8 mouse cellular contexts compared by ENCODE assay signal in genomic region chr16:35938211-35939151, GRCm38 (mm10). TPM values are rescaled to one million over a fixed set of nuclear protein-coding genes. Genes with fewer than 3 reads are reported as not detected.
A peak's percentile ranks its signal among the peaks of the same experiment; 100 is the strongest.
DNase-seq lines count a peak whose midpoint lies in the region; ATAC-seq and TF ChIP-seq lines count a peak whose summit lies in the region.

TSS of gene Parp9 (plus strand) at chr16:35938470.
TSS of gene Dtx3l (minus strand) at chr16:35939151.

- peak within 1 kb of the TSS; percentile 74 for H3K4me2 ChIP-seq in heart, embryonic 15.5 days
- H3K4me2 ChIP-seq in liver, postnatal 0 days (ENCODE audit: low read depth, low read length) = peak within 1 kb of the TSS; percentile 91
- peak within 1 kb of the TSS; percentile 90 for H3K4me2 ChIP-seq in neural tube, embryonic 12.5 days (replicated peaks)
- H3K4me2 ChIP-seq in stomach, postnatal 0 days (replicated peaks; ENCODE audit: low read depth) = peak within 1 kb of the TSS; percentile 82

- H3K9me3 ChIP-seq in forebrain, embryonic 10.5 days = no peaks in the 10 kb centered on the region
- H3K9me3 ChIP-seq in heart, embryonic 15.5 days (replicated peaks) = no peaks in the 10 kb centered on the region
- no peaks in the 10 kb centered on the region for H3K9me3 ChIP-seq in liver, postnatal 0 days (ENCODE audit: low read length)
- no peaks in the 10 kb centered on the region for H3K9me3 ChIP-seq in neural tube, embryonic 12.5 days
- no peaks in the 10 kb centered on the region for H3K9me3 ChIP-seq in stomach, postnatal 0 days (ENCODE audit: control insufficient read depth, low read length)

- peak; percentile 61 to 72 for DNase-seq in CD8-positive naive resting alpha-beta T cell, adult 2 months (ENCODE audit: low read depth in 2 of 2, low spot score in 2 of 2)
- DNase-seq in c-Kit-negative CD71-positive TER-119-positive erythroid progenitor cells, embryonic 14.5 days (ENCODE audit: low read depth, low spot score) = peak; percentile 54
- peak; percentile 59 for DNase-seq in forebrain, embryonic 10.5 days (ENCODE audit: extremely low spot score, low spot score)
- peak; percentile 62 for DNase-seq in kidney, postnatal 14 days
- DNase-seq in liver, postnatal 0 days = peak; percentile 81
- peak; percentile 61 for DNase-seq in stomach, postnatal 0 days (ENCODE audit: low spot score)

- peak within 1 kb of the TSS; percentile 88 for H3K27ac ChIP-seq in forebrain, embryonic 10.5 days
- H3K27ac ChIP-seq in heart, embryonic 15.5 days = peak within 1 kb of the TSS; percentile 78
- H3K27ac ChIP-seq in liver, postnatal 0 days (ENCODE audit: low read depth) = peak within 1 kb of the TSS; percentile 97
- H3K27ac ChIP-seq in neural tube, embryonic 12.5 days = no peak within 1 kb of the TSS
- peak within 1 kb of the TSS; percentile 88 for H3K27ac ChIP-seq in stomach, postnatal 0 days (replicated peaks)

- peaks cover 31% of the 10 kb centered on the region for H3K27me3 ChIP-seq in forebrain, embryonic 10.5 days (ENCODE audit: poor library complexity, severe bottlenecking)
- no peaks in the 10 kb centered on the region for H3K27me3 ChIP-seq in heart, embryonic 15.5 days
- H3K27me3 ChIP-seq in liver, postnatal 0 days (ENCODE audit: insufficient read depth, low read length) = no peaks in the 10 kb centered on the region
- peaks cover 4% of the 10 kb centered on the region; the same call in 1 of the 2 replicates for H3K27me3 ChIP-seq in neural tube, embryonic 12.5 days (replicated peaks)
- no peaks in the 10 kb centered on the region for H3K27me3 ChIP-seq in stomach, postnatal 0 days (ENCODE audit: control insufficient read depth, insufficient read depth, low read length)

- TF ChIP-seq CTCF in liver, postnatal 0 days (IDR thresholded peaks at IDR 0.05; ENCODE audit: low read depth) = no peak
- no peak for TF ChIP-seq CTCF in stomach, postnatal 0 days (IDR thresholded peaks at IDR 0.05; ENCODE audit: low read depth)

- 0 out of 2 replicates have a peak, but pooled peaks cover 3% of the 10 kb centered on the region for H3K36me3 ChIP-seq in forebrain, embryonic 10.5 days (replicated peaks)
- H3K36me3 ChIP-seq in heart, embryonic 15.5 days = peaks cover 6% of the 10 kb centered on the region; the same call in 1 of the 2 replicates
- peaks cover 48% of the 10 kb centered on the region for H3K36me3 ChIP-seq in liver, postnatal 0 days (replicated peaks; ENCODE audit: insufficient read depth, low read length)
- no peaks in the 10 kb centered on the region for H3K36me3 ChIP-seq in neural tube, embryonic 12.5 days
- 0 out of 2 replicates have a peak, but pooled peaks cover 1% of the 10 kb centered on the region for H3K36me3 ChIP-seq in stomach, postnatal 0 days (ENCODE audit: control insufficient read depth, insufficient read depth, low read length)

- H3K4me3 ChIP-seq in forebrain, embryonic 10.5 days = peak within 1 kb of the TSS; percentile 71
- peak within 1 kb of the TSS; percentile 81 for H3K4me3 ChIP-seq in heart, embryonic 15.5 days
- peak within 1 kb of the TSS; percentile 100 for H3K4me3 ChIP-seq in liver, postnatal 0 days (ENCODE audit: low read depth, low read length)
- peak within 1 kb of the TSS; percentile 53 for H3K4me3 ChIP-seq in neural tube, embryonic 12.5 days
- H3K4me3 ChIP-seq in stomach, postnatal 0 days (ENCODE audit: low read depth, low read length) = peak within 1 kb of the TSS; percentile 80

- H3K4me1 ChIP-seq in forebrain, embryonic 10.5 days = peaks cover 16% of the 10 kb centered on the region
- H3K4me1 ChIP-seq in heart, embryonic 15.5 days (replicated peaks) = peaks cover 8% of the 10 kb centered on the region; the same call in 1 of the 2 replicates
- H3K4me1 ChIP-seq in liver, postnatal 0 days (ENCODE audit: insufficient read depth) = peaks cover 21% of the 10 kb centered on the region
- H3K4me1 ChIP-seq in neural tube, embryonic 12.5 days = 0 out of 2 replicates have a peak, but pooled peaks cover 3% of the 10 kb centered on the region
- H3K4me1 ChIP-seq in stomach, postnatal 0 days (replicated peaks; ENCODE audit: control insufficient read depth, insufficient read depth) = no peaks in the 10 kb centered on the region

- ATAC-seq in heart, embryonic 15.5 days (replicated peaks; ENCODE audit: insufficient number of reproducible peaks, insufficient read depth, low FRiP score, low read depth) = peak; percentile 54
- peak; percentile 85 for ATAC-seq in liver, postnatal 0 days
- no peak for ATAC-seq in neural tube, embryonic 12.5 days (ENCODE audit: low FRiP score, low read depth)
- ATAC-seq in stomach, postnatal 0 days (ENCODE audit: low FRiP score, low TSS enrichment) = peak; percentile 74

- no peak for TF ChIP-seq EP300 in liver, postnatal 0 days (IDR thresholded peaks at IDR 0.05; ENCODE audit: low read depth)
- TF ChIP-seq EP300 in stomach, postnatal 0 days (optimal IDR thresholded peaks at IDR 0.05) = no peak

- under 1% methylated on average over 52 of the region's 52 CpGs for WGBS in forebrain, embryonic 10.5 days
- WGBS in heart, embryonic 15.5 days = 1% methylated on average over 52 of the region's 52 CpGs
- under 1% methylated on average over 52 of the region's 52 CpGs for WGBS in liver, postnatal 0 days (ENCODE audit: insufficient replicate concordance)
- 1% methylated on average over 52 of the region's 52 CpGs for WGBS in neural tube, embryonic 12.5 days
- WGBS in stomach, postnatal 0 days = 1% methylated on average over 52 of the region's 52 CpGs

- H3K9ac ChIP-seq in heart, embryonic 15.5 days = peak within 1 kb of the TSS; percentile 80
- peak within 1 kb of the TSS; percentile 97 for H3K9ac ChIP-seq in liver, postnatal 0 days (replicated peaks)
- H3K9ac ChIP-seq in neural tube, embryonic 12.5 days = peak within 1 kb of the TSS; percentile 60
- H3K9ac ChIP-seq in stomach, postnatal 0 days (ENCODE audit: low read length) = peak within 1 kb of the TSS; percentile 86

RNA-seq across cellular contexts. Expression of gene Parp9, which starts in this region (rescaled TPM):
- polyA plus RNA-seq in forebrain, embryonic 10.5 days (2016; fragmentation: Nextera tagmentation; extraction: Ambion mirVana) = 3.3 and 3.7 TPM in 2 replicates
- 8.4 and 11.1 TPM in 2 replicates for polyA plus RNA-seq in heart, embryonic 15.5 days (2015; fragmentation: Nextera tagmentation; extraction: Ambion mirVana)
- polyA plus RNA-seq in liver, postnatal 0 days (2015; fragmentation: Nextera tagmentation; extraction: Ambion mirVana) = 21.8 and 23.4 TPM in 2 replicates
- polyA plus RNA-seq in neural tube, embryonic 12.5 days (2016; fragmentation: Nextera tagmentation; extraction: Ambion mirVana) = 2.3 and 2.8 TPM in 2 replicates
- 9.5 and 9.8 TPM in 2 replicates for polyA plus RNA-seq in stomach, postnatal 0 days (2015; fragmentation: Nextera tagmentation; extraction: Ambion mirVana)

RNA-seq across cellular contexts. Expression of gene Dtx3l, which starts in this region (rescaled TPM):
- 4.6 and 5.1 TPM in 2 replicates for polyA plus RNA-seq in forebrain, embryonic 10.5 days (2016; fragmentation: Nextera tagmentation; extraction: Ambion mirVana)
- 5.5 and 8.0 TPM in 2 replicates for polyA plus RNA-seq in heart, embryonic 15.5 days (2015; fragmentation: Nextera tagmentation; extraction: Ambion mirVana)
- polyA plus RNA-seq in liver, postnatal 0 days (2015; fragmentation: Nextera tagmentation; extraction: Ambion mirVana) = 15.8 and 16.3 TPM in 2 replicates
- polyA plus RNA-seq in neural tube, embryonic 12.5 days (2016; fragmentation: Nextera tagmentation; extraction: Ambion mirVana) = 1.9 and 2.2 TPM in 2 replicates
- polyA plus RNA-seq in stomach, postnatal 0 days (2015; fragmentation: Nextera tagmentation; extraction: Ambion mirVana) = 4.4 and 4.9 TPM in 2 replicates
